Mouse (Mus musculus) heart, postnatal 10 days (tissue): Measurements from ENCODE around the gene Tmem174. TPM values are rescaled to one million over a fixed set of nuclear protein-coding genes. Genes with fewer than 3 reads are reported as not detected.

ENCODE experiments used
- DNase-seq, 2 experiments: peaks; one replicate each; pipeline ENCODE4 v3.0.0; 2021
- intact Hi-C: fragments of 180-260 bp; cut with DNase I; formaldehyde crosslinking; loops from one replicate; pipeline ENCODE4 v1.15.1; 2025
- total RNA-seq, 2 experiments: library from RNA; stranded (reverse); gene quantifications; 2 replicates each; pipeline ENCODE4 v1.2.3; 2021

Tmem174 gene
- total RNA-seq, 2 experiments from 2014 or later: not detected

GRCm38 (mm10) chr13:98586817-98587575 is 50.2 kb downstream of the Tmem174 start:
- DNase-seq: no peak

More at GRCm38 (mm10) chr13:98586817-98587575, 50.2 kb downstream of the Tmem174 start:
- intact Hi-C loops: loop anchor here (5.0 kb wide), 1 partner anchor 85 kb away; no protein-coding TSS in a partner anchor

Other genes starting within 250 kb of the Tmem174 start
- not detected for gene Gm10320, start 145.4 kb downstream of the Tmem174 start, total RNA-seq
- gene Tmem171, start 57.4 kb upstream of the Tmem174 start, total RNA-seq: 10 to 100 TPM in 1 of 2 experiments, 1 to 10 TPM in 1; 9.6 to 12.0 TPM
- gene Fcho2, start 178.0 kb upstream of the Tmem174 start, total RNA-seq: 10 to 100 TPM; 42.4 to 48.2 TPM